Mouse (Mus musculus): Measurements from ENCODE around the gene Ppp2r1b. TPM values are rescaled to one million over a fixed set of nuclear protein-coding genes. Genes with fewer than 3 reads are reported as not detected.

Ppp2r1b gene
- total and polyA plus RNA-seq, 3 experiments = 39.6 to 66.6 (median 42.1) TPM

DNA sequence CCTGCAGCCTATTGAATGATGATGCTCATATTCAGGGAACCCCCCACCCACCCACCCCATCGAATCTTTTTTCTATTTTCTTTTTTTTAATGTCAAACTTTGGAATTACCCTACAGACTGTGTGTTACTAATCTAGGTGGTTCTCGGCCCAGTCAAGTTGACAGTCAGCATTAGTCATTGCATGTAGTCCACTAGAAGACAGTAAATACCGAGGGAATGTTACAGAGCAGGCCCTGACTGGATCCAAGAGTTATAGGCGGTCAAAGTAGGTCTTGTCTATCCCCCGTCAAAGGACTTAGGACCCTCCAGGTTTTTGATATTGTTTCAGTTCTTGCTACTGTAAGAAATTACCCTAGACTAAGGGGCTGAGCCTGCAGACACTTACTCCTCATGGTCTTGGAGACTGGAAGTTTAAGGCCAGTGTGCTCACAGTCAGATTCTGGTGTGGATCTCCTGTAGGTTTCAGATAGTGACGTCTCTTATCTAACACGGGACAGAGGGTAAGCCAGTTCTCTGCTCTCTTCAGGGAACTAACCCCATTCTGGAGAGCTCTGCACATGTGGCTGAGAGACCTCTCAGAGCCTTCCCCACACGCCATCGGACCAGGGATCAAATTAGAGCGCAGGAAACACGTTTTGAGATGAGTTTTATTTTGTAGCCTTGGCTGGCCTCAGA, 21.2 kb upstream of the Ppp2r1b start:
- Histone ChIP-seq H3K4me3 (replicated peaks in 1 of 3; ENCODE audit: low read depth in 2 of 3, low read length in 2 of 3, poor library complexity in 1 of 3) (no peak overlapping the region), H3K27ac (ENCODE audit: insufficient read depth, low read depth) (no peak overlapping the region), H3K79me2 (replicated peaks; ENCODE audit: control insufficient read depth, extremely low read depth, insufficient read depth, poor library complexity, severe bottlenecking) (no peaks in the 10 kb centered on the region), H3K4me2 (ENCODE audit: insufficient read depth, low read depth, poor library complexity, severe bottlenecking) (no peak overlapping the region), H3K27me3 (replicated peaks) (no peaks in the 10 kb centered on the region), H3K4me1 (ENCODE audit: control insufficient read depth in 1 of 2, insufficient read depth in 2 of 2) (peaks cover 6 to 27% of the 10 kb centered on the region in 2 experiments; a peak in 3 of 4 replicates), H3K9ac (ENCODE audit: insufficient read depth, low read depth) (no peak overlapping the region), H3K36me3 (replicated peaks in 1 of 2; ENCODE audit: control insufficient read depth in 1 of 2, insufficient read depth in 1 of 2, low read length in 1 of 2) (peaks cover 3 to 53% of the 10 kb centered on the region in 2 experiments), H3K9me3 (replicated peaks; ENCODE audit: low read length) (no peaks in the 10 kb centered on the region)
- dilution Hi-C loops (cut with MboI; ENCODE audit: extremely low pct_ligation_motif_present, extremely low pct_unique_long_range_greater_than_20kb, low sequenced_read_pairs) = no loop called here
- TF ChIP-seq MYC (IDR thresholded peaks at IDR 0.05; ENCODE audit: low read depth, low read length) = no peak
- TF ChIP-seq EP300 (IDR thresholded peaks at IDR 0.05; ENCODE audit: low read length) = no peak
- TF ChIP-seq NRF1 (IDR thresholded peaks at IDR 0.05; ENCODE audit: low read depth, low read length) = no peak
- no peak for TF ChIP-seq CHD1 (IDR thresholded peaks at IDR 0.05; ENCODE audit: low read depth, low read length)
- TF ChIP-seq TCF12 (IDR thresholded peaks at IDR 0.05; ENCODE audit: low read depth, low read length) = no peak
- TF ChIP-seq TBP (conservative IDR thresholded peaks at IDR 0.05; ENCODE audit: low read depth, low read length) = no peak
- TF ChIP-seq ZMIZ1 (IDR thresholded peaks at IDR 0.05; ENCODE audit: low read depth, low read length) = no peak
- TF ChIP-seq ELF1 (IDR thresholded peaks at IDR 0.05; ENCODE audit: low read depth, low read length) = no peak
- no peak for TF ChIP-seq HCFC1 (IDR thresholded peaks at IDR 0.05; ENCODE audit: low read depth, low read length)
- TF ChIP-seq MAFK (IDR thresholded peaks at IDR 0.05; ENCODE audit: insufficient replicate concordance, low read length) = no peak
- no peak for TF ChIP-seq E2F4 (IDR thresholded peaks at IDR 0.05; ENCODE audit: insufficient replicate concordance, low read depth, low read length)
- TF ChIP-seq ETS1 (conservative IDR thresholded peaks at IDR 0.05; ENCODE audit: low read depth, low read length) = no peak
- in situ Hi-C loops (cut with MboI; ENCODE audit: low pct_ligation_motif_present, low pct_unique_long_range_greater_than_20kb, low sequenced_read_pairs) = no loop called here
- no peak for DNase-seq (ENCODE audit: extremely low read depth)

DNA sequence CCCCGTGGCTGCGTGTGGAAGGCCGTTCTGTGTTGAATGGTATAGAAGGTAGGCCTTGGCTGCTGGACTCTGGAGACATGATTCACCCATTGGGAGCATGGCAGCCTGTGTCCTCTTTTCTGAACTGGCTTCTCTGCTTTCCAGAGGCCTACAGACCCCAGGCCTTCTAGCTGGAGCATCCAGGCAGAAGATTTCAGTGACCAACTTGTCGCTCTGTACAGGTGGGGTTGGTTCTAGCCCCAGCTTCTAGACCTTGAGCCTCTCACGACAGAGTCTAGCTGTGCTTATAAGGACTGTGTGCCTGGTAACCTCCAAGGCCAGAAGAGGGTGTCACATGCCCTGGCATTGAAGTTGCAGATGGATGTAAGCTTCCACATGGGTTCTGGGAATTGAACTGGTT, 13.6 kb upstream of the Ppp2r1b start:
- Histone ChIP-seq H3K27ac (ENCODE audit: insufficient read depth, low read depth) (no peak overlapping the region), H3K9me3 (replicated peaks; ENCODE audit: low read length) (no peaks in the 10 kb centered on the region), H3K4me2 (ENCODE audit: insufficient read depth, low read depth, poor library complexity, severe bottlenecking) (no peak overlapping the region), H3K27me3 (replicated peaks) (no peaks in the 10 kb centered on the region), H3K4me3 (replicated peaks in 1 of 3; ENCODE audit: low read depth in 2 of 3, low read length in 2 of 3, poor library complexity in 1 of 3) (no peak overlapping the region), H3K79me2 (replicated peaks; ENCODE audit: control insufficient read depth, extremely low read depth, insufficient read depth, poor library complexity, severe bottlenecking) (no peaks in the 10 kb centered on the region), H3K9ac (ENCODE audit: insufficient read depth, low read depth) (no peak overlapping the region), H3K36me3 (replicated peaks in 1 of 2; ENCODE audit: control insufficient read depth in 1 of 2, insufficient read depth in 1 of 2, low read length in 1 of 2) (peaks cover 3 to 54% of the 10 kb centered on the region in 2 experiments), H3K4me1 (ENCODE audit: control insufficient read depth in 1 of 2, insufficient read depth in 2 of 2) (peaks cover 16 to 27% of the 10 kb centered on the region in 2 experiments)
- in situ Hi-C loops (cut with MboI; ENCODE audit: low pct_ligation_motif_present, low pct_unique_long_range_greater_than_20kb, low sequenced_read_pairs) (loop anchor here (25.0 kb wide), 1 partner anchor 306 kb away; no protein-coding TSS in a partner anchor), dilution Hi-C loops (cut with MboI; ENCODE audit: extremely low pct_ligation_motif_present, extremely low pct_unique_long_range_greater_than_20kb, low sequenced_read_pairs) (no loop called here)
- DNase-seq (ENCODE audit: extremely low read depth) = no peak
- TF ChIP-seq IRF4 (IDR thresholded peaks at IDR 0.05; ENCODE audit: low read depth, low read length) = no peak
- TF ChIP-seq ZC3H11A (IDR thresholded peaks at IDR 0.05; ENCODE audit: low read depth, low read length) = no peak
- no peak for TF ChIP-seq MAX (IDR thresholded peaks at IDR 0.05; ENCODE audit: low read length)
- TF ChIP-seq ZNF384 (IDR thresholded peaks at IDR 0.05; ENCODE audit: low read depth, low read length) = no peak
- TF ChIP-seq USF1 (IDR thresholded peaks at IDR 0.05; ENCODE audit: low read depth, low read length) = no peak
- TF ChIP-seq MEF2A (IDR thresholded peaks at IDR 0.05; ENCODE audit: borderline replicate concordance, low read depth, low read length) = no peak
- TF ChIP-seq GABPA (IDR thresholded peaks at IDR 0.05; ENCODE audit: insufficient replicate concordance, low read depth, low read length) = no peak
- no peak for TF ChIP-seq RCOR1 (conservative IDR thresholded peaks at IDR 0.05; ENCODE audit: low read depth, low read length)
- TF ChIP-seq HCFC1 (IDR thresholded peaks at IDR 0.05; ENCODE audit: low read depth, low read length) = no peak
- no peak for TF ChIP-seq CHD1 (IDR thresholded peaks at IDR 0.05; ENCODE audit: low read depth, low read length)
- no peak for TF ChIP-seq NELFE (IDR thresholded peaks at IDR 0.05; ENCODE audit: low read depth, low read length)
- TF ChIP-seq ELF1 (IDR thresholded peaks at IDR 0.05; ENCODE audit: low read depth, low read length) = no peak
- TF ChIP-seq KAT2A (IDR thresholded peaks at IDR 0.05; ENCODE audit: insufficient replicate concordance, low read length) = no peak
- TF ChIP-seq SMC3 (IDR thresholded peaks at IDR 0.05; ENCODE audit: low read depth, low read length) = no peak
- TF ChIP-seq E2F4 (IDR thresholded peaks at IDR 0.05; ENCODE audit: insufficient replicate concordance, low read depth, low read length) = no peak
- no peak for TF ChIP-seq MAZ (IDR thresholded peaks at IDR 0.05; ENCODE audit: low read depth, low read length)
- no peak for TF ChIP-seq UBTF (IDR thresholded peaks at IDR 0.05; ENCODE audit: low read depth, low read length)
- no peak for TF ChIP-seq MAFK (IDR thresholded peaks at IDR 0.05; ENCODE audit: insufficient replicate concordance, low read length)
- no peak for TF ChIP-seq PAX5 (IDR thresholded peaks at IDR 0.05; ENCODE audit: low read length)
- TF ChIP-seq TCF12 (IDR thresholded peaks at IDR 0.05; ENCODE audit: low read depth, low read length) = no peak
